Mouse (Mus musculus) neural tube, embryonic 14.5 days (tissue): ENCODE measurements at regions not wholly inside any gene's neighbourhood (a gene's known extent, or its start where the extent isn't known, plus 50 kb on each side); places are given as distances from the start of the nearest gene placed in this dataset.
"Not testable (repeated sequence)": the region's sequence is repeated elsewhere in the genome, so short reads cannot be mapped to it uniquely, and the experiment has no call there.

Experiments used
- ATAC-seq: fragments of 200-750 bp; cut with Nextera tagmentation; 2 replicates; pipeline ENCODE4 v1.8.0; 2017; ENCODE audit warnings: low read depth, mild to moderate bottlenecking, moderate TSS enrichment, moderate library complexity
- H3K27ac ChIP-seq: fragments of 300-500 bp; sonication (generic); 2 replicates; pipeline ENCODE4 v1.5.1; 2014; ENCODE audit warnings: low read depth, mild to moderate bottlenecking, control low read depth, low read length, moderate library complexity, mixed read lengths
- H3K27me3 ChIP-seq: fragments of 300-500 bp; sonication (generic); 2 replicates; pipeline ENCODE4 v1.6.1; 2014; ENCODE audit warnings: low read length; ENCODE audit not compliant: control insufficient read depth, insufficient read depth
- H3K36me3 ChIP-seq: fragments of 300-500 bp; sonication (generic); 2 replicates; pipeline ENCODE4 v1.6.1; 2014; ENCODE audit warnings: low read length, mixed read lengths; ENCODE audit not compliant: control insufficient read depth, insufficient read depth
- H3K4me1 ChIP-seq: fragments of 300-500 bp; sonication (generic); 2 replicates; pipeline ENCODE4 v1.6.1; 2014; ENCODE audit warnings: low read length; ENCODE audit not compliant: control insufficient read depth, insufficient read depth
- H3K4me2 ChIP-seq: fragments of 300-500 bp; sonication (generic); 2 replicates; pipeline ENCODE4 v1.6.1; 2014; ENCODE audit warnings: mild to moderate bottlenecking, low read depth, low read length, control low read depth
- H3K4me3 ChIP-seq: fragments of 300-500 bp; sonication (generic); 2 replicates; pipeline ENCODE4 v1.5.1; 2014; ENCODE audit warnings: low read depth, low read length, control low read depth, mixed read lengths
- H3K9ac ChIP-seq: fragments of 300-500 bp; sonication (generic); replicated peaks from 2 replicates; pipeline ENCODE4 v1.6.1; 2014; ENCODE audit warnings: low read depth, mild to moderate bottlenecking, control low read depth, low read length, mixed read lengths
- H3K9me3 ChIP-seq: fragments of 300-500 bp; sonication (generic); 2 replicates; pipeline ENCODE4 v1.6.1; 2016; ENCODE audit warnings: low read length; ENCODE audit not compliant: control insufficient read depth
- WGBS: fragments of 180-500 bp; shearing (Covaris S2); extraction: QIAGEN DNeasy Blood & Tissue Kit; methylation state at CpG from one replicate; pipeline ENCODE4 v1.1.7; 2014; 5-methylcytosine and 5-hydroxymethylcytosine counted together

DNA sequence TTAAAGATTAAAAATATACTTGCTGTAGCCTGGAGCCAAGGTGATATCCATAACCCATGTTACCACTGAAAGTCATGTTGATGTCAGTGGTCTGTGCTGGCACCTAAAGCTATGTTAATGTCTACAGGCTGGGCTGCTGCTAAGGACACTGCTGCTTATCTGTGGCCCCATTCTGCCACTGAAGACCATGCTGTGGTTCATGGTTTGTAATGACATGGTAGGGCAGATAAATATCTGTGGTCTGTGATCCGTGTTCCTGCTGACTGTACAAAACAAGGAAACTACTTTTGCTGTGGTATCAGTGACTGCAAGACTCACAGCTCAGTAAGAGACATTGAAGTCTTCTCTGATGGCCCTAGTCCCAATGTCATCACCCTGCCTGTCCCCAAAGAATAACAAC lies 245.7 kb downstream of the Slco4c1 start:
- no peaks in the 10 kb centered on the region for H3K9me3 ChIP-seq
- no peak overlapping the region for H3K4me3 ChIP-seq
- ATAC-seq, result no peak
- H3K36me3 ChIP-seq, result no peaks in the 10 kb centered on the region
- no peak overlapping the region for H3K27ac ChIP-seq
- no peaks in the 10 kb centered on the region for H3K27me3 ChIP-seq
- no peaks in the 10 kb centered on the region for H3K4me1 ChIP-seq
- no peak overlapping the region for H3K9ac ChIP-seq
- H3K4me2 ChIP-seq, result no peak overlapping the region
- 93% methylated on average over 1 of the region's 1 CpGs for WGBS

DNA sequence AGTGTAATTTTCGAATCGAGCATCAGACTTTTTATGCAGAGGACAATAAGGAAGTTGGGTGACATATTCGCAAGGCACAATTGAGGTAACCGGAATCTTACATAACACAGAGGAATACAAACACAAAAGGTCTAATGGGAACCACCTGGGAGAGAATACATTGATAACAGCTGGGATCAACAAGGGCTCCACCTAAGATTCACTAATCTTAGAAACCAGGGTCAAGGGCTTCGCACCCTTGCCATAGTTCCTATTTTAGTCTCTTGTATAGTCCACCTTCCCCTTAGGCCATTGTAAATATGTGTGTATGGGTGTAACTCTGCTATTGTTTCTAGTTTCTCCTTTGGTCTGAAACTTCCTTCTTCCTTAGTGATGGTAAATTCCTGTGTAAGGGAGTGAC lies 246.6 kb downstream of the Slco4c1 start:
- H3K9me3 ChIP-seq, H3K27ac ChIP-seq, H3K4me3 ChIP-seq, H3K36me3 ChIP-seq, H3K4me1 ChIP-seq, H3K27me3 ChIP-seq, ATAC-seq, H3K9ac ChIP-seq, H3K4me2 ChIP-seq: not testable (repeated sequence)
- 98% methylated on average over 5 of the region's 5 CpGs for whole genome bisulfite sequencing

DNA sequence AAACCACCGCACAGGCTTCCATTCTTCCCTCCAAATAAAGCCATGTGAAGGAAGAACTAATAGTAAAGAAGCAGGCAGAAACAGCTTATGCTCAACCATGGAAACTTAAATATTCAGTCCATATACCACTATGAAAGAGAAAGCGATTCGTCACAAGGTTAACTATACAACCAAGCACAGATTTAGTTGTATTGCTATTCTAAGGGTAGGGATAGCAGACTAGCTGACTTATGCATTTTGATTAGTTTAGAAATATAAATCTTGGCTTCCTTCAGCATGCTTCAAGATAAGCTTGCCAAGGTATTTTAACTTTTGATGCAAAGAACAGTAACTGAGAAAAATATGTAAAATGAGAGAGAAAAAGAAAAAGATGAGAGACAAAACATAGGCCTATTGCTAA lies 275.8 kb downstream of the Slco4c1 start:
- 90% methylated on average over 3 of the region's 3 CpGs for WGBS
- H3K9ac ChIP-seq, result no peak overlapping the region
- H3K27ac ChIP-seq, result no peak overlapping the region
- no peaks in the 10 kb centered on the region for H3K36me3 ChIP-seq
- ATAC-seq, result no peak
- H3K4me3 ChIP-seq, result no peak overlapping the region
- no peaks in the 10 kb centered on the region for H3K27me3 ChIP-seq
- H3K4me1 ChIP-seq, result no peaks in the 10 kb centered on the region
- H3K4me2 ChIP-seq, result no peak overlapping the region
- H3K9me3 ChIP-seq, result no peaks in the 10 kb centered on the region

DNA sequence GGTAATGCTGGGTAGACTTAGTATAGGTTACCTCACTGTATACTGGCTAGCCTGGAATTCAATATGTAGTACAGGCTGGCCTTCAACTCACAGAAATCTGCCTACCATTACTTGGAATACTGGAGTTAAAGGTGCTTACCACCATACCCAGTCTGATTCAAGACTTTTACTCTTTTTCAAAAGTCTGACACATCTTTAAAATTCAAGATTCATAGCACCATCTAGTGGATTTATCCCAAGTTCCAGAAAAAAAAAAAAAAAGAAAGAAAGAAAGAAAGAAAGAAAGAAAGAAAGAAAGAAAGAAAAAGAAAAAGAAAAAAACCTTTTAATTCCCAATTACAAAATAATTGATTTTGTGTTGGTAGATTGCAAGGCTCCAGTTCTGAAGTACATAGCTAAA lies 302.7 kb downstream of the Slco4c1 start:
- Histone ChIP-seq H3K27ac (no peak overlapping the region), H3K9ac (no peak overlapping the region), H3K4me3 (no peak overlapping the region), H3K9me3 (no peaks in the 10 kb centered on the region), H3K4me2 (no peak overlapping the region), H3K36me3 (no peaks in the 10 kb centered on the region), H3K27me3 (no peaks in the 10 kb centered on the region), H3K4me1 (no peaks in the 10 kb centered on the region)
- no peak for ATAC-seq

DNA sequence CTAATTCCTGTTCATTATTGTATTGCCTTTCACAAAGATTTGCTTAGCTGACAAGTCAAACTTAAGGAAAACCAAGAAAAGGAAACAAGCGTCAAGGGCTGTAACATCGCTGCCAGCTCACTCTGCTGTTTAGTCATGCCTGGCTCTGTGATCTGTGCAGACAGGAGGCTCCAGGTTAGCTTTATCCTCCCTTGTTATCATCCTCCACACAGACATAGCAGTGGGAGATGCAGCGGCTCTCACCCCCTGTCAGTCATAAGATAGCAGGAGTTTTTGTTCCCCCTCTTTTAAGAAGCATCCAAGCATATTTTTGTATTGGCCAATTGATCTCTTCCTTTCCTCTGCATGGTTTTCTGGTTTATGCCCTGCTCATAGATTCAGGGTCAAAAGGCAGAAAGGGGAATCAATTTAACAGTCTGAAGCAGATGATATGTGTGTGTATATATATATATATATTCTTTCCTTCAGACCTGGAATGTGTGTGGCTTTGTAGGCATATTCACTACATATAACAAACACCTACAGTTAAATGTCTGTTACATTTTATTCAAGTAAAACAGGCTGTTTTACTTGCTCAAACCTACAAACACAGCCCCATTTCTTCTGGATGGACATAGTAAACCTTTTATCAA lies 308.6 kb downstream of the Slco4c1 start:
- Histone ChIP-seq H3K9ac (no peak overlapping the region), H3K4me1 (no peaks in the 10 kb centered on the region), H3K4me2 (no peak overlapping the region), H3K27ac (no peak overlapping the region), H3K9me3 (no peaks in the 10 kb centered on the region), H3K4me3 (no peak overlapping the region), H3K36me3 (no peaks in the 10 kb centered on the region), H3K27me3 (no peaks in the 10 kb centered on the region)
- ATAC-seq, result no peak
- 83% methylated on average over 3 of the region's 3 CpGs for WGBS

DNA sequence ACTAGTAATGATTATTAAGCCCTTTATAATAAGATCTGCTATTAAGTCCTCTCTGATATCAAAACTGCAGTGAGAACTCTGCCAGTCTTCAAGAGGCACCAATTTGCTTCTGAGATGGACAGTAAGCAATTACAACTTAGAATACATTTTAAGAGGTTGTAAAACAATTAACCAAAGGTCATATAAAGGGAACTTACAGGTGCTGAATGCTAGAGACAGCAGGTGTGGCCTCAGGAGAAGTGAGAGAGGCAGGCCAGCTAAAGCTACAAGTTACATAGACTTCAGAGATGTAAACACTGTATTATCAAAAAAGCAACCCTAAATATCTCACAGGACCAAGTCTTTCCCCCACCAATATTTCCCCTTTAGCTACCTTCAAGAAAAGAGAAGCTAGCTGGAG lies 315.7 kb downstream of the Slco4c1 start:
- Histone ChIP-seq H3K9me3 (no peaks in the 10 kb centered on the region), H3K4me1 (no peaks in the 10 kb centered on the region), H3K4me3 (no peak overlapping the region), H3K36me3 (no peaks in the 10 kb centered on the region), H3K4me2 (no peak overlapping the region), H3K9ac (no peak overlapping the region), H3K27me3 (no peaks in the 10 kb centered on the region), H3K27ac (no peak overlapping the region)
- no peak for ATAC-seq

DNA sequence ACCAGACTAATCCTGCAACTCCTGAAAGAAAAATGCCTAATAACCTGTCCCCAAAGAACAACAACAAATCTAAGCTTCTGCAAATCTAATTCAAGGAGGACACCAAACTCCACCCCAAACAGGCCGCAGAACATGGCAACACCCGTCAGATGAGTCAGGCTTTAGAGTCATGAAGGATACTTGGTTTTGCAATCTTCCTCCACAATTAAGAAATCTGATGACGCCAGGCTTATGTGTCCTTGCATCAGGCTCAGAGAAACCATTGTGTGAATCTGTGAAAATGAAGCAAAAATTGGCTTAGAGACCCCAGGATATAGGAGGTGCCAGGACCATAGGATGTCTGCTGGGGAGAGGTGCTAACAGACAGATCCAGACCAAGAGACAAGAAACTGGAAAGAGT lies 352.6 kb downstream of the Slco4c1 start:
- Histone ChIP-seq H3K27me3 (no peaks in the 10 kb centered on the region), H3K9ac (no peak overlapping the region), H3K9me3 (no peaks in the 10 kb centered on the region), H3K4me2 (no peak overlapping the region), H3K4me3 (no peak overlapping the region), H3K4me1 (no peaks in the 10 kb centered on the region), H3K27ac (no peak overlapping the region), H3K36me3 (no peaks in the 10 kb centered on the region)
- no peak for ATAC-seq
- 96% methylated on average over 3 of the region's 3 CpGs for WGBS

DNA sequence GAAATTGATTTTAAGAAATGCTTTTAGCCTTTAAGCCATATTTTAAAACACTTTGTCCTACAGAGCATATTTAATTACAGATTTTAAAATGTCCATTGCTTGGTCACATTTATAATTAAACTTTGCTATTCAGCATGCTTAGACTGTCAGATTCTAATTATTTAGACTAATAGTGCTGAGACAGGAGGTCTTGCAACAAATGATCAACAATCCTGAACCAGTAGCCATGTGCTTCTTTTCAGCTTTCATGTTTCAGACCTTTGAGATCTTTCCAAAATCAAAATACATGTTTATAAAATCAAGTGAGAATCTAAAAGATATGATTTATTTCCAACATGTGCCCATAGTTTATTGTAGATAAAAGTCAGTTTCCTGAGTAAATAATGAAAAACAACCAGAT lies 371.0 kb downstream of the Slco4c1 start:
- H3K4me2 ChIP-seq, result no peak overlapping the region
- H3K27me3 ChIP-seq, result no peaks in the 10 kb centered on the region
- H3K4me3 ChIP-seq, result no peak overlapping the region
- no peak overlapping the region for H3K27ac ChIP-seq
- H3K9ac ChIP-seq, result no peak overlapping the region
- H3K4me1 ChIP-seq, result no peaks in the 10 kb centered on the region
- no peaks in the 10 kb centered on the region for H3K9me3 ChIP-seq
- no peak for ATAC-seq
- H3K36me3 ChIP-seq, result no peaks in the 10 kb centered on the region

DNA sequence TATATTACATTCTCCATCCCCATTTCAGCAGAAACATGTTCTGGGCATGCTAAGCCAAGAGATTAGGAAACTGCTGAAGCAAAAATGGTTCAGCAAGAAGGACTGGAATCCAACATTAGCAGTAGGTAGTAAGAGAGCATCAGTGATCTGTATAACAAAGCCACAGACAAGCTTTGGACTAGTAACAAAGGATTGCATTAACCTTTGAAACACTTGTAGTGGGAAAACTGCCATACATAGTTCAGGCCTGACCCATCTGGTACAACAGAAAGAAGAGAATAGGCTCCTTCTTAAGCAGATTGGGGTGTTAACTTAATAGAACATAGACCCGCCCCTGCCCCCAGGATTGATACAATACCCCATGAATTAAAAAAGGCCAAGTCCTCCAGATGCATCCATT lies 389.2 kb downstream of the Slco4c1 start:
- no peaks in the 10 kb centered on the region for H3K27me3 ChIP-seq
- no peak for ATAC-seq
- H3K36me3 ChIP-seq, result no peaks in the 10 kb centered on the region
- H3K9ac ChIP-seq, result no peak overlapping the region
- WGBS, result 62% methylated on average over 1 of the region's 1 CpGs
- no peaks in the 10 kb centered on the region for H3K4me1 ChIP-seq
- H3K4me2 ChIP-seq, result no peak overlapping the region
- no peaks in the 10 kb centered on the region for H3K9me3 ChIP-seq
- H3K4me3 ChIP-seq, result no peak overlapping the region
- no peak overlapping the region for H3K27ac ChIP-seq

DNA sequence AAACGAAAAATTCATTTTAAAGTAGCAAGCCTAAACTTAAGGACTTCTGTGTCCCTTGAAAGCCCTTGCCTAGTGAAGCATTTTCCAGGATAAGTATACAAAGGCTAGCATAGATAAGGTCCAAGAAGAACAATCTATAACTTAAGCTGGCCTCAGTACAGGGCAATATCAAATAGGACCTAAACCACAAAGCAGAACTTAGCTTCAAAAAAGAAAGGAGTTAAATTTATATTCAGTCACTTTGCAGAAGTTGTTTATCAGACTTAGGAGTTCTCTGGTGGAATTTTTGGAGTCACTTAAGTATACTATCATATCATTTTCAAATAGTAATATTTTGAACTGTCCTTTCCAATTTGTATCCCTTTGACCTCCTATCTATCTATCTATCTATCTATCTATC lies 421.1 kb downstream of the Slco4c1 start:
- H3K4me2 ChIP-seq, result no peak overlapping the region
- no peak overlapping the region for H3K27ac ChIP-seq
- H3K27me3 ChIP-seq, result no peaks in the 10 kb centered on the region
- H3K4me1 ChIP-seq, result no peaks in the 10 kb centered on the region
- H3K4me3 ChIP-seq, result no peak overlapping the region
- 54% methylated on average over 1 of the region's 1 CpGs for WGBS
- no peaks in the 10 kb centered on the region for H3K36me3 ChIP-seq
- no peaks in the 10 kb centered on the region for H3K9me3 ChIP-seq
- ATAC-seq, result no peak
- H3K9ac ChIP-seq, result no peak overlapping the region
